Mouse (Mus musculus) testis, postnatal 10 days (tissue): ENCODE measurements around the gene Ncbp2.

Source experiments
- DNase-seq: peaks from one replicate; pipeline ENCODE4 v3.0.0; 2021; ENCODE audit warnings: low spot score

Gene Ncbp2

GRCm38 (mm10) chr16:31948345-31948774 is at the start of gene Ncbp2, which contains the start of gene 0610012G03Rik:
Gene Ncbp2, plus strand, starts transcription at chr16:31948513.
Gene 0610012G03Rik, minus strand, starts transcription at chr16:31948494.
- DNase-seq = peak; percentile 98

- no peak for DNase-seq
Measured at GRCm38 (mm10) chr16:31898546-31899326, 49.6 kb upstream of the Ncbp2 start.

GRCm38 (mm10) chr16:31901886-31902285 is 46.4 kb upstream of the Ncbp2 start:
- DNase-seq = no peak

- DNase-seq = no peak
Measured at GRCm38 (mm10) chr16:31903239-31903638, 45.1 kb upstream of the Ncbp2 start.

- DNase-seq = no peak
Measured at GRCm38 (mm10) chr16:31905331-31905730, 43.0 kb upstream of the Ncbp2 start.

- DNase-seq = no peak
Measured at GRCm38 (mm10) chr16:31905891-31906825, 42.2 kb upstream of the Ncbp2 start.

GRCm38 (mm10) chr16:31906896-31907295 is 41.4 kb upstream of the Ncbp2 start:
- peak; percentile 63 for DNase-seq

- DNase-seq = no peak
Measured at GRCm38 (mm10) chr16:31908959-31909358, 39.4 kb upstream of the Ncbp2 start.

- DNase-seq = no peak
Measured at GRCm38 (mm10) chr16:31910281-31910847, 37.9 kb upstream of the Ncbp2 start.

GRCm38 (mm10) chr16:31917776-31918175 is 30.5 kb upstream of the Ncbp2 start:
- DNase-seq = no peak

- DNase-seq = peak; percentile 79
Measured at GRCm38 (mm10) chr16:31918248-31918724, 30.0 kb upstream of the Ncbp2 start.

- no peak for DNase-seq
Measured at GRCm38 (mm10) chr16:31924368-31924767, 23.9 kb upstream of the Ncbp2 start.

GRCm38 (mm10) chr16:31926091-31926490 is 22.2 kb upstream of the Ncbp2 start:
- DNase-seq = no peak

GRCm38 (mm10) chr16:31926547-31927182 is 21.6 kb upstream of the Ncbp2 start:
- no peak for DNase-seq

GRCm38 (mm10) chr16:31927412-31927811 is 20.9 kb upstream of the Ncbp2 start:
- no peak for DNase-seq

GRCm38 (mm10) chr16:31931330-31931729 is 17.0 kb upstream of the Ncbp2 start:
- no peak for DNase-seq

GRCm38 (mm10) chr16:31932255-31932654 is 16.1 kb upstream of the Ncbp2 start:
- DNase-seq = no peak

- DNase-seq = peak; percentile 89
Measured at GRCm38 (mm10) chr16:31932840-31933697, 15.2 kb upstream of the Ncbp2 start.

- DNase-seq = peak; percentile 59
Measured at GRCm38 (mm10) chr16:31933751-31934549, 14.4 kb upstream of the Ncbp2 start, which contains the start of gene Pigz. Gene Pigz, plus strand, starts transcription at chr16:31933851.

GRCm38 (mm10) chr16:31934550-31935010 is 13.7 kb upstream of the Ncbp2 start:
- no peak for DNase-seq
